Mouse (Mus musculus): ENCODE measurements around the gene Trmt1. TPM values are rescaled to one million over a fixed set of nuclear protein-coding genes. Genes with fewer than 3 reads are reported as not detected.
A peak's percentile ranks its signal among the peaks of the same experiment; 100 is the strongest.

Gene Trmt1
- total and polyA plus RNA-seq, 2 experiments, result 20.7 to 58.6 TPM

DNA sequence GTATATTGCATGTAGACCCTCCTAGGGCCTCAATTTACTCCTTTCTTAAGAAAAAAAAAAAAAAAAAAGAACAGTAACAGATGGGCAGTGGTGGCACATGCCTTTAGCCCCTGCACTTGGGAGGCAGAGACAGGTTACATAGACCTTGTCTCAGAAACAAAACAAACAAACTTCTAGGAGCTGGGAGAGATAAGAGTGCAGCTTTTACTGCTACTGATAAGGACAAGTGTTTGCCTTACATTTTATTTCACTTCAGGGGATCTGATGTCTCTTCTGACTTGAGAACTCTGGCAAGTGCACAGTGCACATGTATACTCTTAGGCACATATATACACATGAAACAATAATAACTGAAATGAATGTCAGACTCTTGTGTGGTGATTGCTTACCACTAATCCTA is 28.9 kb upstream of the Trmt1 start:
- DNase-seq (ENCODE audit: extremely low read depth, low read depth, low spot score), result no peak
- Histone ChIP-seq H3K27me3 (ENCODE audit: control insufficient read depth, insufficient read depth, low read length) (no peaks in the 10 kb centered on the region), H3K4me1 (ENCODE audit: control insufficient read depth, insufficient read depth, low read length) (peaks cover 8% of the 10 kb centered on the region), H3K9ac (ENCODE audit: low read depth, low read length) (no peak overlapping the region), H3K4me3 (ENCODE audit: insufficient read depth, low read depth, low read length) (no peak overlapping the region), H3K36me3 (ENCODE audit: control insufficient read depth, insufficient read depth, low read length) (no peaks in the 10 kb centered on the region), H3K27ac (replicated peaks; ENCODE audit: insufficient read depth, low read depth, low read length) (no peak overlapping the region; the same call in 1 of the 2 replicates), H3K79me2 (ENCODE audit: control insufficient read depth, insufficient read depth, low read length) (0 out of 2 replicates have a peak, but pooled peaks cover 5% of the 10 kb centered on the region)
- no peak for TF ChIP-seq CTCF (IDR thresholded peaks at IDR 0.05; ENCODE audit: low read depth, low read length)
- TF ChIP-seq POLR2A (IDR thresholded peaks at IDR 0.05; ENCODE audit: extremely low read depth, insufficient read depth, low read length), result no peak

DNA sequence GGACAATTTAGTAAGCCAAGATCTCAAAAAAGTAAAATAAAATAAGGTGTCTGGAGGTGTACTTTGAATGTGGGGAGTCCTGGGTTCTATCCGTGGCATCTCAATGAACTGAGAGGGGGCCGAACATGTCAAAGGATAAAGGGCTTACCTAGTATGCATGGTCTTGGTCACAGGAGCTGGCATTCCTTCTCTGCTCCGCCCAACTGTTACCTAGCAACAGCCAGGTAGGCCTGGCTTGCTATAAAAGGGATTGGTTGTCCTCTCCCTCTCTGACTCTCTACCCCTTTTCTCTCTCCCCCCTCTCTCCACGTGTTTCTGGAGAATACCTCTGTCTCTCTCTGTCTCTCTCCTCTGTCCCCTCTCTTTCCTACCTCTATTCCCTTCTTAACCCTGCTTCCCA is 28.4 kb upstream of the Trmt1 start:
- WGBS, result 92% methylated on average over 4 of the region's 4 CpGs
- H3K79me2 ChIP-seq (ENCODE audit: control insufficient read depth, insufficient read depth, low read length), result 0 out of 2 replicates have a peak, but pooled peaks cover 7% of the 10 kb centered on the region
- H3K4me1 ChIP-seq (ENCODE audit: control insufficient read depth, insufficient read depth, low read length), result peaks cover 8% of the 10 kb centered on the region
- TF ChIP-seq POLR2A (IDR thresholded peaks at IDR 0.05; ENCODE audit: extremely low read depth, insufficient read depth, low read length) (no peak), CTCF (IDR thresholded peaks at IDR 0.05; ENCODE audit: low read depth, low read length) (no peak)
- H3K9ac ChIP-seq (ENCODE audit: low read depth, low read length), result no peak overlapping the region
- no peak overlapping the region for H3K27ac ChIP-seq (replicated peaks; ENCODE audit: insufficient read depth, low read depth, low read length)
- H3K27me3 ChIP-seq (ENCODE audit: control insufficient read depth, insufficient read depth, low read length), result no peaks in the 10 kb centered on the region
- no peaks in the 10 kb centered on the region for H3K36me3 ChIP-seq (ENCODE audit: control insufficient read depth, insufficient read depth, low read length)
- no peak for DNase-seq (ENCODE audit: extremely low read depth, low read depth, low spot score)
- H3K4me3 ChIP-seq (ENCODE audit: insufficient read depth, low read depth, low read length), result no peak overlapping the region

DNA sequence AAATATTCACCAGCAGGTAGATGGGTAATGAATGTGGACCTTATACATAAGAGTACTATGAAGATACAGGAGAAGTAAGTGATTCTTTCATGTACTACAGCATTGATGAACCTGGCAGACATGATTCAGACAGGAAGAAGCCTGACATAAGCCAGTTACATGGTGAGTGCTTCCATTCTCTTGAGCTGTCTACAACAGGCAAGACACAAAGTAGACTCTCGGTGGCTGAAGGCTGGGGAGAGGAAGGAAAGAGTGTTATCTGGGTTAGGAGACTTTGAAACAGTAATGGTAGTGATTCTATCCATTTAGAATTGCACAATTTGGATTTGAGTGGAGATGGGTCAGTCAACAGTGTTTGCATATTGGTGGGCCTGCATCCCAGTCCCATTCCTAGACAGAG is 27.2 kb upstream of the Trmt1 start:
- H3K36me3 ChIP-seq (ENCODE audit: control insufficient read depth, insufficient read depth, low read length), result no peaks in the 10 kb centered on the region
- TF ChIP-seq POLR2A (IDR thresholded peaks at IDR 0.05; ENCODE audit: extremely low read depth, insufficient read depth, low read length) (no peak), CTCF (IDR thresholded peaks at IDR 0.05; ENCODE audit: low read depth, low read length) (no peak)
- WGBS, result 63% methylated on average over 1 of the region's 1 CpGs

DNA sequence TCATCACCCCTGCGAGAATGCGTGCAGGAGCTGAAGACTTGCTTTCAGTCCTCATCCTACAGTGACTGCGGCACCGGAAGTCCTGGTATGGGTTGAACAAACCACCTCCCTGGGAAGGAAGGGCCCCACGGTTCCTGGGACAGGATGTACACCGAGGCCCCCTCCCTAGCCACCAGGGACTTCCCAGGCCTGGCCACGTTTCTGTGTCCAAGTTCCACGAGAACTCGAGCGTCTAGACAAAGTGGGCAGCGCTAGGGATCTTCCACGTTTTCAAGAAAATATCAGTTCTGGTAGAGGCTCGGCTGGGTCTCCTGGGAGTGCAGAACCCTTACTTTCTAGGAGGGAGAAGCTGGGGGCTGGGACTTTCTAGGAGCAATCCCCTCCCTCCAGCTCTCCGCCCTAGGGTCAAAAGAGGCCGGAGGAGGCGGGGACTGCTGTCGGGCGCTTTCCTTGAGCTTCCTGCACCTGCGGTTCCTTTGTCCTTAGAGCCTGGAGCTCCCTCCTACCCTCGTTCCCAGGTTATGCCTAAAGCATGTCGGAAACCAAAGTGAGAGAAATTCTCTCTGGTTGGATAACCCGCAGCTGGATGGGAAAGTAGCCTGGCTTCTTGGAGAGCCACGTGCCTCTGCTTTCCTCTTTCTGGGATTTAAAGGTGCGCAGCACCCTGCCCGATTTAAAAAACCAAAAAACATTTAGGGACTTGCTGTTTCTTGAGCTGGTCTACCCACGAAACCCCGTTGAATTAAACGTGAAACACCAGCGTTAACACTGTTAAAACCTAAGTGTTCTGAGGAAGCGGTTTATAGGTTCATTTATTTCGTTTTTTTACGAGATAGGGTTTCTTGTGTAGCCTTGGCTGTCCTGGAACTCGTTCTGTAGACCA is 25.9 kb upstream of the Trmt1 start:
- DNase-seq (ENCODE audit: extremely low read depth, low read depth, low spot score), result peak; percentile 50
- H3K27me3 ChIP-seq (ENCODE audit: control insufficient read depth, insufficient read depth, low read length), result no peaks in the 10 kb centered on the region
- H3K27ac ChIP-seq (replicated peaks; ENCODE audit: insufficient read depth, low read depth, low read length), result peak overlapping the region; percentile 95
- H3K4me3 ChIP-seq (ENCODE audit: insufficient read depth, low read depth, low read length), result peak overlapping the region; percentile 61
- TF ChIP-seq CTCF (IDR thresholded peaks at IDR 0.05; ENCODE audit: low read depth, low read length), result no peak
- 0 out of 2 replicates have a peak, but pooled peaks have one; percentile 25 for TF ChIP-seq POLR2A (IDR thresholded peaks at IDR 0.05; ENCODE audit: extremely low read depth, insufficient read depth, low read length)
- 8% methylated on average over 33 of the region's 33 CpGs for WGBS
- no peaks in the 10 kb centered on the region for H3K36me3 ChIP-seq (ENCODE audit: control insufficient read depth, insufficient read depth, low read length)
- H3K9ac ChIP-seq (ENCODE audit: low read depth, low read length), result peak overlapping the region; percentile 74
- H3K4me1 ChIP-seq (ENCODE audit: control insufficient read depth, insufficient read depth, low read length), result peaks cover 11% of the 10 kb centered on the region
- 0 out of 2 replicates have a peak, but pooled peaks cover 7% of the 10 kb centered on the region for H3K79me2 ChIP-seq (ENCODE audit: control insufficient read depth, insufficient read depth, low read length)

More for the DNA sequence above, 27.2 kb upstream of the Trmt1 start:
- 0 out of 2 replicates have a peak, but pooled peaks cover 7% of the 10 kb centered on the region for H3K79me2 ChIP-seq (ENCODE audit: control insufficient read depth, insufficient read depth, low read length)
- H3K4me1 ChIP-seq (ENCODE audit: control insufficient read depth, insufficient read depth, low read length), result peaks cover 11% of the 10 kb centered on the region
- DNase-seq (ENCODE audit: extremely low read depth, low read depth, low spot score), result no peak
- H3K4me3 ChIP-seq (ENCODE audit: insufficient read depth, low read depth, low read length), result no peak overlapping the region
- H3K27me3 ChIP-seq (ENCODE audit: control insufficient read depth, insufficient read depth, low read length), result no peaks in the 10 kb centered on the region
- no peak overlapping the region for H3K27ac ChIP-seq (replicated peaks; ENCODE audit: insufficient read depth, low read depth, low read length)
- H3K9ac ChIP-seq (ENCODE audit: low read depth, low read length), result no peak overlapping the region

DNA sequence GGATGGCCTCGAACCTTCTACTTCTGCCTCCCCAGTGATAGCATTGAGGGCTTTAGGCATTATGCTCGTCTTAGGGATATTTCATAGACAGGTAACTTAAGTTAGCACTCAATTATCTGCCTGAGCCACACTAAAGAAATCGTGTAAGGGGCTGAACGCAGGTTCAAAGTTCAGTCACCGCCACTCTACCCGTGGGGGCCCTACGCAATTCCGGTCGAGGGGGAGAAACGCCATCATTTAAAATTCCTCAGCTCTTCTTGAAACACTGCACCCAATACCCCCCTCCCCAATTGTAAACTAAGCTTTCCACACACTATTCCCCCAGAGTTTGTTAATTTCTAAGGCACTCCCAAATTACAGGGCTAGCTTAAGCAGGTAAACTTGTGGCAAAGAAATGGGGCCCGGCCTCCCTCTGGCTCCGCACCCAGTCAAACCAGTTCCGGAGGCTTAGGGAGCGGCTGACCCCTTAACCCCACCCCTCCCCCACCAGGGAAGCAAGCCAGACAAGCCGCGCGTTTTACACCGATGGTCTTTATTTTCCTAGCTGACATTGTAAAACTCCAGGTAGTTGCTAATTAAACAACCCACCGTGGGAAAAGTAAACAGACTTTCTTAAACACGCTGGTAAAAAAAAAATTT is 25.2 kb upstream of the Trmt1 start:
- Histone ChIP-seq H3K4me1 (ENCODE audit: control insufficient read depth, insufficient read depth, low read length) (peaks cover 11% of the 10 kb centered on the region), H3K79me2 (ENCODE audit: control insufficient read depth, insufficient read depth, low read length) (0 out of 2 replicates have a peak, but pooled peaks cover 7% of the 10 kb centered on the region), H3K27me3 (ENCODE audit: control insufficient read depth, insufficient read depth, low read length) (no peaks in the 10 kb centered on the region), H3K9ac (ENCODE audit: low read depth, low read length) (peak overlapping the region; percentile 74), H3K27ac (replicated peaks; ENCODE audit: insufficient read depth, low read depth, low read length) (peak overlapping the region; percentile 95), H3K36me3 (ENCODE audit: control insufficient read depth, insufficient read depth, low read length) (no peaks in the 10 kb centered on the region), H3K4me3 (ENCODE audit: insufficient read depth, low read depth, low read length) (peak overlapping the region; percentile 61)
- 2% methylated on average over 20 of the region's 20 CpGs for WGBS
- TF ChIP-seq POLR2A (IDR thresholded peaks at IDR 0.05; ENCODE audit: extremely low read depth, insufficient read depth, low read length), result 0 out of 2 replicates have a peak, but pooled peaks have one; percentile 11
- no peak for TF ChIP-seq CTCF (IDR thresholded peaks at IDR 0.05; ENCODE audit: low read depth, low read length)
- peak; percentile 76 for DNase-seq (ENCODE audit: extremely low read depth, low read depth, low spot score)
